Mouse (Mus musculus) limb, embryonic 14.5 days (tissue): ENCODE results near the gene Jmjd4. TPM values are rescaled to one million over a fixed set of nuclear protein-coding genes. Genes with fewer than 3 reads are reported as not detected.

ENCODE experiments used
- ATAC-seq: fragments of 200-750 bp; cut with Nextera tagmentation; 2 replicates; pipeline ENCODE4 v1.8.0; 2017; ENCODE audit warnings: low read depth, moderate number of reproducible peaks, moderate TSS enrichment; ENCODE audit not compliant: low FRiP score
- DNase-seq: peaks from one replicate; pipeline ENCODE4 v3.0.0-alpha.2; 2015; ENCODE audit warnings: low spot score
- H3K27ac ChIP-seq: fragments of 300-500 bp; sonication (generic); replicated peaks from 2 replicates; pipeline ENCODE4 v1.5.1; 2014; ENCODE audit warnings: low read depth, mild to moderate bottlenecking, low read length, moderate library complexity, mixed read lengths
- H3K27me3 ChIP-seq: fragments of 300-500 bp; sonication (generic); 2 replicates; pipeline ENCODE4 v1.6.1; 2014; ENCODE audit warnings: low read length, mixed read lengths; ENCODE audit not compliant: control insufficient read depth, insufficient read depth
- H3K36me3 ChIP-seq: fragments of 300-500 bp; sonication (generic); 2 replicates; pipeline ENCODE4 v1.6.1; 2014; ENCODE audit warnings: mild to moderate bottlenecking, low read length, moderate library complexity, mixed read lengths; ENCODE audit not compliant: control insufficient read depth, insufficient read depth
- H3K4me1 ChIP-seq: fragments of 300-500 bp; sonication (generic); 2 replicates; pipeline ENCODE4 v1.6.1; 2014; ENCODE audit warnings: antibody characterized with exemption, low read length, mixed read lengths; ENCODE audit not compliant: control insufficient read depth, insufficient read depth
- H3K4me2 ChIP-seq: fragments of 300-500 bp; sonication (generic); replicated peaks from 2 replicates; pipeline ENCODE4 v1.6.1; 2014; ENCODE audit warnings: low read depth, mild to moderate bottlenecking, low read length, moderate library complexity; ENCODE audit not compliant: severe bottlenecking
- H3K4me3 ChIP-seq: fragments of 300-500 bp; sonication (generic); replicated peaks from 2 replicates; pipeline ENCODE4 v1.5.1; 2014; ENCODE audit warnings: low read length
- H3K9ac ChIP-seq: fragments of 300-500 bp; sonication (generic); 2 replicates; pipeline ENCODE4 v1.6.1; 2014; ENCODE audit warnings: mild to moderate bottlenecking, low read depth, low read length, moderate library complexity; ENCODE audit not compliant: severe bottlenecking
- H3K9me3 ChIP-seq: fragments of 300-500 bp; sonication (generic); 2 replicates; pipeline ENCODE4 v1.6.1; 2016; ENCODE audit warnings: low read length; ENCODE audit not compliant: control insufficient read depth
- POLR2A ChIP-seq: fragments of 200-500 bp; IDR thresholded peaks from 2 replicates; pipeline ENCODE4 v1.8.0; 2012; ENCODE audit warnings: inconsistent platforms, mild to moderate bottlenecking, moderate library complexity, borderline replicate concordance; ENCODE audit not compliant: insufficient read depth, insufficient read length; ENCODE audit errors: extremely low read depth
- WGBS: fragments of 180-500 bp; shearing (Covaris S2); extraction: QIAGEN DNeasy Blood & Tissue Kit; methylation state at CpG from one replicate; pipeline ENCODE4 v1.1.7; 2014; 5-methylcytosine and 5-hydroxymethylcytosine counted together
- polyA plus RNA-seq, 2 experiments: library from polyadenylated mRNA; depleted of rRNA in 1 of 2; stranded (reverse) in 1 of 2; unstranded in 1 of 2; fragments of >200 nt; fragmentation: Nextera tagmentation in 1 of 2; extraction: Ambion mirVana in 1 of 2; gene quantifications; 2 replicates each; pipeline versions ENCODE4 v1.2.1 to v1.2.3; 2012 to 2014

The Jmjd4 gene
- polyA plus RNA-seq (2012; rRNA removed) (11.5 and 12.7 TPM in 2 replicates), polyA plus RNA-seq (2014; fragmentation: Nextera tagmentation; extraction: Ambion mirVana) (11.7 and 12.6 TPM in 2 replicates)

DNA sequence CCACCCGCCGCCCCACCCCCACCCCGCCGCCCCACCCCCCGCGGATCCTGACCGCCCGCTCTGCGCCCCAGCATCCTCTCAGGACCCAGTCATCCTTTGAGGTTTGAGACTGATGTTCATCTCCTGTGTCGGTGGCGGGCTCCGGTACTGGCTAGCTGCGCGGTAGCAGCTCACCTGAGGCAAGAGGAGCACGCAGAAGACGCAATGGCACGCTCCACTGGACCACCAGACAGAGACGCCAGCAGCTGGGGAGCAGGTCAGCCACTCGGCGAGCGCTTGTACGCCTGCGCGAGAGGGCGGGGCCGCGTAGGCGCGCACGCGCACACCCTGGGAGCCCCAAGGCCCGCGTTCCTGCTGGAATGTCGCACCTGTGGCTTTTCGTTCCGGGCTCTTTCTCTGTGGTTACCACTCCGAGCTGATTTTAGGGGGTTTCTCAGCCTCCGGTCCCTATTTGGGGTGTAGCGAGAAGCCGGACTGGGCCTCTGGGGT, at the start of gene Jmjd4:
TSS of gene Jmjd4 (plus strand) at position 305 of the 489 bp plus-strand sequence.
- Histone ChIP-seq H3K4me1 (peaks cover 16% of the 10 kb centered on the region), H3K36me3 (peaks cover 28% of the 10 kb centered on the region), H3K4me3 (peak within 1 kb of the TSS; percentile 75), H3K27me3 (no peaks in the 10 kb centered on the region), H3K9me3 (no peaks in the 10 kb centered on the region), H3K9ac (peak within 1 kb of the TSS; percentile 70), H3K4me2 (peak within 1 kb of the TSS; percentile 90), H3K27ac (peak within 1 kb of the TSS; percentile 76)
- WGBS: 0% methylated on average over 31 of the region's 40 CpGs
- ATAC-seq (peak; percentile 97), DNase-seq (peak; percentile 92)
- peak; percentile 83; the same call in 1 of the 2 replicates for TF ChIP-seq POLR2A

DNA sequence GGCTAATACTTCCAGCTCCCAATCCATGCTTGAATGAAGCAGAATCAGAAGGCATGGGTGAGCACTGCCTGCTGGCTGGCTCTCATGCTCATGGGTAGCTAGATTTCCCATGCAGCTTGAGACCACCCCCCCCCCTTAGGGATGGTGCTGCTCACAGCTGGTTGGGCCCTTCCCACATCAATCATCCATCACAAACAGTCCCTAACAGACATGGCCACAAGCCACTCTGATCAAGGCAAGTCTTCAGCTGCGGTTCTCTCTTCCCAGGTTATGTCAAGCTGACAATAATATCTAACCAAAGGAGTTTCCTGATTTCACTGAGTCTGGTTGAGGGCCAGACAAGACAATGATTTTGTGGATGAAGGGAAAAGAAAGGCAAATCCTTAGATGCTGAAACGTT, 49.0 kb upstream of the Jmjd4 start:
- Histone ChIP-seq H3K27ac (no peak overlapping the region), H3K4me3 (no peak overlapping the region), H3K4me2 (no peak overlapping the region), H3K27me3 (no peaks in the 10 kb centered on the region), H3K4me1 (peaks cover 26% of the 10 kb centered on the region), H3K36me3 (peaks cover 26% of the 10 kb centered on the region), H3K9me3 (no peaks in the 10 kb centered on the region), H3K9ac (no peak overlapping the region)
- TF ChIP-seq POLR2A: no peak
- no peak for DNase-seq
- ATAC-seq: no peak
- 71% methylated on average over 2 of the region's 2 CpGs for WGBS

DNA sequence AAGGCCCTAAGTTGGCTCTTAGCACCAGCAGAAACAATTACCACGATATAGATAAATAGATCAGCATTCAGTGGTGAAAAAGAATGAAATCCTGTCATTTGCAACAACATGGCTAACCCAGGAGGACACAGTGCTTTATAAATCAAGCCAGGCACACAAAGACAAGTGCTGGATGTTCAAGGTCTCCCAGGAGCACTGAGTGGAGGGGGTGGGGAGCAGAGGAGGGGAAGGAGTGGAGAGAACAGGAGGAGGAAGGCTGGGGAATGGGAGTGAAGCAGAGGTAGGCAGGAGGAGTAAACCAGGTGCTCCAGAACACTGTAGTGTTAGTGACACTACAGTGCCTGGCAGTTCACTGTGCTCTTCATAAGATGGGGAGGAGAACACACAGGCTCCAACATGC, 44.1 kb upstream of the Jmjd4 start:
- 78% methylated on average over 1 of the region's 1 CpGs for WGBS
- DNase-seq (no peak), ATAC-seq (no peak)
- peaks cover 59% of the 10 kb centered on the region for H3K36me3 ChIP-seq
- H3K27me3 ChIP-seq: no peaks in the 10 kb centered on the region
- H3K4me1 ChIP-seq: 0 out of 2 replicates have a peak, but pooled peaks cover under 1% of the 10 kb centered on the region
- H3K4me3 ChIP-seq: no peak overlapping the region
- no peak overlapping the region for H3K9ac ChIP-seq
- H3K4me2 ChIP-seq: no peak overlapping the region
- no peak for TF ChIP-seq POLR2A
- no peaks in the 10 kb centered on the region for H3K9me3 ChIP-seq
- no peak overlapping the region for H3K27ac ChIP-seq

DNA sequence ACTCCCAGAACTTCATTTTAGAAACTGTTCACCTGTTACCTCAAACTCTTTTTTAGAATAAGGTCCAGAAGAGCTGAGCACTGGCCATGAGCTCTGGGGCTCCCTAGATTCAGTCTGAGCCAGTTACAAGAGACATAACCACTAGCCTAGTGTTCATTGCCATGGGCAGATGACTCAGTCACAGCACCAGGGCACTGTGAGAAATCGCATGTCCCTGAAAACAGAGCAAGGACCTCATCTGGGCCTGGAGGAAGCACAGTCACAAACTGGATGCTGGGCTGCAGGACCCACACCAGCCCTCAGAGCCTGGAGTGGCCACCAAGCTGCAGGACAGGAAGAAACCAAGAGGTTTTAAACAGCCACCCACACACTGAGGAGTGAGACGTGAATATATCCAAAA, 39.0 kb upstream of the Jmjd4 start:
- peaks cover 54% of the 10 kb centered on the region for H3K36me3 ChIP-seq
- no peak overlapping the region for H3K4me3 ChIP-seq
- DNase-seq (no peak), ATAC-seq (no peak)
- H3K9ac ChIP-seq: no peak overlapping the region
- H3K4me1 ChIP-seq: peaks cover 26% of the 10 kb centered on the region
- 78% methylated on average over 2 of the region's 2 CpGs for WGBS
- no peak overlapping the region for H3K4me2 ChIP-seq
- no peaks in the 10 kb centered on the region for H3K9me3 ChIP-seq
- no peaks in the 10 kb centered on the region for H3K27me3 ChIP-seq
- TF ChIP-seq POLR2A: no peak
- H3K27ac ChIP-seq: no peak overlapping the region

DNA sequence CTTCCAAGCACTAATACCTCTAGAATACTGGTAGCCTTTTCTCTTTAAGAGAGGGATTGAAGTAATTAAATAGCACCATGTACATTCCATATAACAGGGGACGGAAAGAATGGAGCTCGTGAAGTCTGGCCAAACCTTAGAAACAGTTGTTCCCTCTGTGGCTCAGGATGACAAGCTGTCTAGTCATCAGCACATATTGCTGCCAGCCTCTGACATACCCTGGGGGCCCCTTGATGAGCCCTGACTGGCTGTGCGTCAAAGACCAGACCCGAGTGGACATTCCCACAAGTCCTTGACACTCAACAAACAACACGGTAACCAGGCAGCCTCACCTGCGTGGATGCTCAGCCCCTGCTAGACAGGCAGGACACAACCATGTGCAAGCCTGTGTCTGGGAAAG, 37.8 kb upstream of the Jmjd4 start:
- Histone ChIP-seq H3K27me3 (no peaks in the 10 kb centered on the region), H3K4me1 (peaks cover 26% of the 10 kb centered on the region), H3K4me3 (no peak overlapping the region), H3K36me3 (peaks cover 47% of the 10 kb centered on the region), H3K4me2 (no peak overlapping the region), H3K27ac (no peak overlapping the region; the same call in 1 of the 2 replicates), H3K9me3 (no peaks in the 10 kb centered on the region), H3K9ac (no peak overlapping the region)
- peak; percentile 16 for DNase-seq
- ATAC-seq: no peak
- WGBS: 49% methylated on average over 6 of the region's 6 CpGs
- no peak for TF ChIP-seq POLR2A
